21 mouse cellular contexts compared by ENCODE assay signal in the genomic region with DNA sequence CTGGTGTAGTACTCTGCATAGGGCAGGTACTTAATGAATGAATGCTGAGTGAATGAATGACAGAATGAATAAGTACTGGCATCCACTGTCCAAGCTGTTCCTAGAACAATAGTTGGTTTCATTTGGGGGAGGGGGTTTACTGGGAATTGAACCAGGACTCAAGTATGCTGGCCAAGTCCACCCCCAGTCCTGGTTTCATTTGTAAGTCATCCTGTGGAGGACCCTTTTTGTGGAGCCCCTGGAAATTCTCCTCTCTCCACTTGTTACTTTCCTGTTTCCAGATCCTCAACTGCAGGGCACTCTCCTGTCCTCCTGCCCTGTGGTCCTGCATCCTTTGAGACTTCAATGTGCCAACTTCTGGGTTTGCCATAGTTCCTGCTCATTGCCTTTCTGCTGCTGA. TPM values are rescaled to one million over a fixed set of nuclear protein-coding genes. Genes with fewer than 3 reads are reported as not detected.
DNase-seq lines count a peak whose midpoint lies in the region; ATAC-seq and TF ChIP-seq lines count a peak whose summit lies in the region.
"Had no signal": no experiment of that assay in that cellular context is flagged by ENCODE, and none has a peak within 500 bp of the region (broad histone marks: within the 10 kb centered on the region; RNA-seq: fewer than 3 reads in every experiment).

No protein-coding gene starts in this region.

- H3K9ac ChIP-seq in forebrain, embryonic 15.5 days (replicated peaks) = no peak overlapping the region
- no peak overlapping the region; the same call in 1 of the 2 replicates for H3K9ac ChIP-seq in CH12.LX (ENCODE audit: insufficient read depth, low read depth)
- H3K9ac ChIP-seq in heart, embryonic 12.5 days = no peak overlapping the region

- dilution Hi-C loops in CH12.LX (cut with MboI; ENCODE audit: extremely low pct_ligation_motif_present, extremely low pct_unique_long_range_greater_than_20kb, low sequenced_read_pairs) = no loop called here

- TF ChIP-seq CTCF in CH12.LX (conservative IDR thresholded peaks at IDR 0.05 in 1 of 2, IDR thresholded peaks at IDR 0.05 in 1 of 2; ENCODE audit: low read depth in 2 of 2, low read length in 2 of 2) = no peak

- H3K4me3 ChIP-seq in forebrain, embryonic 10.5 days = no peak overlapping the region
- H3K4me3 ChIP-seq in forebrain, embryonic 15.5 days = no peak overlapping the region
- H3K4me3 ChIP-seq in CH12.LX (replicated peaks in 1 of 3; ENCODE audit: low read depth in 2 of 3, low read length in 2 of 3, poor library complexity in 1 of 3) = no peak overlapping the region
- no peak overlapping the region for H3K4me3 ChIP-seq in heart, embryonic 12.5 days

- H3K79me2 ChIP-seq in CH12.LX (replicated peaks; ENCODE audit: control insufficient read depth, extremely low read depth, insufficient read depth, poor library complexity, severe bottlenecking) = no peaks in the 10 kb centered on the region

- 0 out of 2 replicates have a peak, but pooled peaks cover 12% of the 10 kb centered on the region for H3K27me3 ChIP-seq in forebrain, embryonic 10.5 days (ENCODE audit: poor library complexity, severe bottlenecking)
- H3K27me3 ChIP-seq in forebrain, embryonic 15.5 days = peaks cover 4% of the 10 kb centered on the region; the same call in 1 of the 2 replicates
- no peaks in the 10 kb centered on the region for H3K27me3 ChIP-seq in CH12.LX (replicated peaks)
- H3K27me3 ChIP-seq in heart, embryonic 12.5 days (replicated peaks) = peaks cover under 1% of the 10 kb centered on the region; the same call in 1 of the 2 replicates
- H3K27me3 ChIP-seq: Patski had no signal

- 0 out of 2 replicates have a peak overlapping the region, but pooled peaks have one; percentile 15 for H3K27ac ChIP-seq in forebrain, embryonic 10.5 days
- no peak overlapping the region for H3K27ac ChIP-seq in forebrain, embryonic 15.5 days (replicated peaks)
- peak overlapping the region; percentile 100 for H3K27ac ChIP-seq in CH12.LX (ENCODE audit: insufficient read depth, low read depth)
- no peak overlapping the region for H3K27ac ChIP-seq in heart, embryonic 12.5 days (ENCODE audit: poor library complexity, severe bottlenecking)

- no peak for TF ChIP-seq POLR2A in CH12.LX (IDR thresholded peaks at IDR 0.05; ENCODE audit: low read depth, low read length)

- intact Hi-C loops in heart, postnatal 14 days (cut with DNase I) = loop anchor here (5.0 kb wide), 1 partner anchor 81 kb away; no protein-coding TSS in a partner anchor

- ATAC-seq in forebrain, embryonic 15.5 days (replicated peaks) = no peak
- no peak for ATAC-seq in heart, embryonic 12.5 days (ENCODE audit: insufficient number of reproducible peaks, low FRiP score)
- ATAC-seq: activated CD4-positive, CD25-positive, alpha-beta regulatory T cell, adult 4 months; CD4-positive, CD25-positive, alpha-beta regulatory T cell, adult 4 months; Patski had no signal

- TF ChIP-seq RAD21 in CH12.LX (IDR thresholded peaks at IDR 0.05; ENCODE audit: low read depth, low read length) = no peak

- H3K9me3 ChIP-seq in forebrain, embryonic 10.5 days = no peaks in the 10 kb centered on the region
- no peaks in the 10 kb centered on the region for H3K9me3 ChIP-seq in forebrain, embryonic 15.5 days
- H3K9me3 ChIP-seq in CH12.LX (replicated peaks; ENCODE audit: low read length) = no peaks in the 10 kb centered on the region
- no peaks in the 10 kb centered on the region for H3K9me3 ChIP-seq in heart, embryonic 12.5 days (replicated peaks)
- H3K9me3 ChIP-seq: G1E had no signal

- no peaks in the 10 kb centered on the region for H3K36me3 ChIP-seq in forebrain, embryonic 10.5 days (replicated peaks)
- H3K36me3 ChIP-seq in forebrain, embryonic 15.5 days = no peaks in the 10 kb centered on the region
- H3K36me3 ChIP-seq in CH12.LX (replicated peaks in 1 of 2; ENCODE audit: control insufficient read depth in 1 of 2, insufficient read depth in 1 of 2, low read length in 1 of 2) = peaks cover 0 to 2% of the 10 kb centered on the region in 2 experiments
- H3K36me3 ChIP-seq in heart, embryonic 12.5 days = no peaks in the 10 kb centered on the region
- H3K36me3 ChIP-seq: G1E had no signal

- H3K4me1 ChIP-seq in forebrain, embryonic 10.5 days = peaks cover 47% of the 10 kb centered on the region
- peaks cover 8% of the 10 kb centered on the region; the same call in 1 of the 2 replicates for H3K4me1 ChIP-seq in forebrain, embryonic 15.5 days
- H3K4me1 ChIP-seq in CH12.LX (ENCODE audit: control insufficient read depth in 1 of 2, insufficient read depth in 2 of 2) = peaks cover 44 to 83% of the 10 kb centered on the region in 2 experiments
- H3K4me1 ChIP-seq in heart, embryonic 12.5 days (replicated peaks) = no peaks in the 10 kb centered on the region; the same call in 1 of the 2 replicates

- DNase-seq in forebrain, embryonic 10.5 days (ENCODE audit: extremely low spot score, low spot score) = no peak
- peak; percentile 73 for DNase-seq in heart, adult 11 months
- no peak for DNase-seq in heart, postnatal 14 days
- no peak for DNase-seq in CH12.LX (ENCODE audit: extremely low read depth)
- DNase-seq: adrenal gland, adult 2 months; adrenal gland, adult 8-10 months; adrenal gland, postnatal 10 days; adrenal gland, postnatal 14 days; adrenal gland, postnatal 25 days; adrenal gland, postnatal 36 days; B cell, adult 2 months; cerebellum, adult 11 months; cerebellum, adult 11-12 months; cerebellum, adult 18-20 months had no signal

- no peak overlapping the region for H3K4me2 ChIP-seq in forebrain, embryonic 15.5 days (replicated peaks)
- H3K4me2 ChIP-seq in CH12.LX (ENCODE audit: insufficient read depth, low read depth, poor library complexity, severe bottlenecking) = peak overlapping the region; percentile 7; the same call in 1 of the 2 replicates
- no peak overlapping the region for H3K4me2 ChIP-seq in heart, embryonic 12.5 days

- TF ChIP-seq EP300 in CH12.LX (IDR thresholded peaks at IDR 0.05; ENCODE audit: low read length) = 0 out of 2 replicates have a peak, but pooled peaks have one; percentile 11

- in situ Hi-C loops in CH12.LX (cut with MboI; ENCODE audit: low pct_ligation_motif_present, low pct_unique_long_range_greater_than_20kb, low sequenced_read_pairs) = loop anchor here (10.0 kb wide), 1 partner anchor 119 kb away; no protein-coding TSS in a partner anchor

TF ChIP-seq in CH12.LX, 34 proteins besides CTCF, POLR2A, EP300 and RAD21:
- TF ChIP-seq CHD1 (IDR thresholded peaks at IDR 0.05; ENCODE audit: low read depth, low read length) (0 out of 2 replicates have a peak, but pooled peaks have one; percentile 11), KAT2A (IDR thresholded peaks at IDR 0.05; ENCODE audit: insufficient replicate concordance, low read length) (no peak), IRF4 (IDR thresholded peaks at IDR 0.05; ENCODE audit: low read depth, low read length) (no peak), USF2 (conservative IDR thresholded peaks at IDR 0.05; ENCODE audit: low read depth, low read length) (no peak), SIN3A (IDR thresholded peaks at IDR 0.05; ENCODE audit: low read length) (no peak), TCF12 (IDR thresholded peaks at IDR 0.05; ENCODE audit: low read depth, low read length) (peak; percentile 24; the same call in 1 of the 2 replicates), RCOR1 (conservative IDR thresholded peaks at IDR 0.05; ENCODE audit: low read depth, low read length) (peak; percentile 51; the same call in 1 of the 2 replicates), BHLHE40 (IDR thresholded peaks at IDR 0.05; ENCODE audit: low read depth, low read length) (no peak), NELFE (IDR thresholded peaks at IDR 0.05; ENCODE audit: low read depth, low read length) (0 out of 2 replicates have a peak, but pooled peaks have one; percentile 21), HCFC1 (IDR thresholded peaks at IDR 0.05; ENCODE audit: low read depth, low read length) (no peak), USF1 (IDR thresholded peaks at IDR 0.05; ENCODE audit: low read depth, low read length) (no peak), UBTF (IDR thresholded peaks at IDR 0.05; ENCODE audit: low read depth, low read length) (no peak), MEF2A (IDR thresholded peaks at IDR 0.05; ENCODE audit: borderline replicate concordance, low read depth, low read length) (no peak), CHD2 (IDR thresholded peaks at IDR 0.05; ENCODE audit: low read length) (no peak), MAZ (IDR thresholded peaks at IDR 0.05; ENCODE audit: low read depth, low read length) (no peak), MXI1 (IDR thresholded peaks at IDR 0.05; ENCODE audit: low read depth, low read length) (no peak)

RNA-seq across cellular contexts. Expression of gene Mgll, which starts 10.9 kb away (rescaled TPM):
- 5.8 and 7.4 TPM in 2 replicates for polyA plus RNA-seq in forebrain, embryonic 10.5 days (2016; fragmentation: Nextera tagmentation; extraction: Ambion mirVana)
- polyA plus RNA-seq in forebrain, embryonic 15.5 days (2015; fragmentation: Nextera tagmentation; extraction: Ambion mirVana) = 24.9 and 25.0 TPM in 2 replicates
- total RNA-seq in heart, postnatal 14 days (2021) = 100 to 1,000 TPM; 173 to 177 TPM
- total RNA-seq in CH12.LX (2012; rRNA removed) (81.1 and 95.6 TPM in 2 replicates), CH12.LX (2014; rRNA removed) (57.7 and 60.8 TPM in 2 replicates)
- polyA plus RNA-seq in CH12.LX (2012; ENCODE audit: insufficient read length, low read depth) = 66.6 and 76.5 TPM in 2 replicates
- polyA plus RNA-seq in heart, embryonic 12.5 days (2016; fragmentation: Nextera tagmentation; extraction: Ambion mirVana) = 9.2 and 9.7 TPM in 2 replicates
- total RNA-seq: MEL had no signal

Comparison
In these comparisons a context has a peak if more than half of its experiments do, and no peak if none do; other contexts are left out.
1. H3K27ac ChIP-seq: peak in forebrain, embryonic 10.5 days (single experiment) and CH12.LX (single experiment); none in forebrain, embryonic 15.5 days (single experiment) and heart, embryonic 12.5 days (single experiment).